Mouse (Mus musculus) spleen, embryonic (tissue): ENCODE data around the gene Cd274.

Experiments
- CTCF ChIA-PET: fragments of 350-600 bp; sonication (Branson Sonifier 250); formaldehyde crosslinking; loops from one replicate; lab custom pipeline; 2022; lab: Charles Lee

The Cd274 gene

GRCm38 (mm10) chr19:29366969-29367622 is at the start of gene Cd274, which contains the start of gene Plgrkt:
Gene Cd274, plus strand, starts transcription at chr19:29367455.
Gene Plgrkt, minus strand, starts transcription at chr19:29367390.
- CTCF ChIA-PET: interaction anchor here (0.6 to 0.7 kb wide), 5 partner anchors 12 to 391 kb away, joined by 3 read pairs; no protein-coding TSS in a partner anchor

- CTCF ChIA-PET: interaction anchor here (0.8 to 1.3 kb wide), 2 partner anchors 60 to 173 kb away, joined by 5 to 8 read pairs; no protein-coding TSS in a partner anchor
Observed at GRCm38 (mm10) chr19:29323416-29324049, 43.7 kb upstream of the Cd274 start.

GRCm38 (mm10) chr19:29325053-29325851 is 42.0 kb upstream of the Cd274 start, which contains the start of gene Insl6:
Gene Insl6, minus strand, starts transcription at chr19:29325356.
- CTCF ChIA-PET: no interaction called here

- CTCF ChIA-PET: no interaction called here
Observed at GRCm38 (mm10) chr19:29325852-29326180, 41.4 kb upstream of the Cd274 start.

- CTCF ChIA-PET: no interaction called here
Observed at GRCm38 (mm10) chr19:29326396-29326795, 40.9 kb upstream of the Cd274 start.

- CTCF ChIA-PET: no interaction called here
Observed at GRCm38 (mm10) chr19:29326822-29327552, 40.3 kb upstream of the Cd274 start.

GRCm38 (mm10) chr19:29334068-29334745 is 33.0 kb upstream of the Cd274 start, which contains the start of gene Rln1:
Gene Rln1, minus strand, starts transcription at chr19:29334670.
- CTCF ChIA-PET: interaction anchor here (0.6 kb wide), 1 partner anchor 13 kb away, joined by 3 read pairs; no protein-coding TSS in a partner anchor

GRCm38 (mm10) chr19:29336624-29337023 is 30.6 kb upstream of the Cd274 start:
- CTCF ChIA-PET: no interaction called here

- CTCF ChIA-PET: no interaction called here
Observed at GRCm38 (mm10) chr19:29341029-29341428, 26.2 kb upstream of the Cd274 start.

- CTCF ChIA-PET: no interaction called here
Observed at GRCm38 (mm10) chr19:29342281-29342680, 25.0 kb upstream of the Cd274 start.

- CTCF ChIA-PET: no interaction called here
Observed at GRCm38 (mm10) chr19:29344868-29345267, 22.4 kb upstream of the Cd274 start.

GRCm38 (mm10) chr19:29345636-29346035 is 21.6 kb upstream of the Cd274 start:
- CTCF ChIA-PET: interaction anchor here (0.5 kb wide), 1 partner anchor 23 kb away, joined by 3 read pairs; no protein-coding TSS in a partner anchor

- CTCF ChIA-PET: no interaction called here
Observed at GRCm38 (mm10) chr19:29350991-29351390, 16.3 kb upstream of the Cd274 start.

- CTCF ChIA-PET: interaction anchor here (0.6 kb wide), 2 partner anchors 12 to 26 kb away, joined by 3 read pairs; partner anchors contain the start of genes Cd274 and Plgrkt
Observed at GRCm38 (mm10) chr19:29354895-29355877, 12.1 kb upstream of the Cd274 start.

- CTCF ChIA-PET: no interaction called here
Observed at GRCm38 (mm10) chr19:29356281-29356680, 11.0 kb upstream of the Cd274 start.

- CTCF ChIA-PET: interaction anchor here (0.6 kb wide), 1 partner anchor 294 kb away, joined by 3 read pairs; no protein-coding TSS in a partner anchor
Observed at GRCm38 (mm10) chr19:29360251-29360650, 7.0 kb upstream of the Cd274 start.

GRCm38 (mm10) chr19:29361468-29362130 is 5.7 kb upstream of the Cd274 start:
- CTCF ChIA-PET: interaction anchor here (0.6 kb wide), 1 partner anchor 9 kb away, joined by 3 read pairs; no protein-coding TSS in a partner anchor

- CTCF ChIA-PET: interaction anchor here (0.6 to 1.2 kb wide), 2 partner anchors 8 to 9 kb away, joined by 3 read pairs; no protein-coding TSS in a partner anchor
Observed at GRCm38 (mm10) chr19:29362173-29362930, 4.9 kb upstream of the Cd274 start.
